Mouse (Mus musculus) neural tube, embryonic 15.5 days (tissue): Measurements from ENCODE around the gene Timm29. TPM values are rescaled to one million over a fixed set of nuclear protein-coding genes. Genes with fewer than 3 reads are reported as not detected.

Experiments
- ATAC-seq: fragments of 200-750 bp; cut with Nextera tagmentation; 2 replicates; pipeline ENCODE4 v1.8.0; 2017; ENCODE audit warnings: mild to moderate bottlenecking, moderate TSS enrichment, moderate library complexity; ENCODE audit not compliant: low FRiP score
- H3K27ac ChIP-seq: fragments of 300-500 bp; sonication (generic); replicated peaks from 2 replicates; pipeline ENCODE4 v1.5.1; 2015; ENCODE audit warnings: mild to moderate bottlenecking, inconsistent platforms
- H3K27me3 ChIP-seq: fragments of 300-500 bp; sonication (generic); replicated peaks from 2 replicates; pipeline ENCODE4 v1.6.1; 2015; ENCODE audit warnings: inconsistent platforms
- H3K36me3 ChIP-seq: fragments of 300-500 bp; sonication (generic); 2 replicates; pipeline ENCODE4 v1.6.1; 2015; ENCODE audit warnings: inconsistent platforms
- H3K4me1 ChIP-seq: fragments of 300-500 bp; sonication (generic); 2 replicates; pipeline ENCODE4 v1.6.1; 2015; ENCODE audit warnings: inconsistent platforms
- H3K4me2 ChIP-seq: fragments of 300-500 bp; sonication (generic); 2 replicates; pipeline ENCODE4 v1.6.1; 2015; ENCODE audit warnings: inconsistent platforms, mild to moderate bottlenecking, moderate library complexity
- H3K4me3 ChIP-seq: fragments of 300-500 bp; sonication (generic); replicated peaks from 2 replicates; pipeline ENCODE4 v1.5.1; 2015; ENCODE audit warnings: mild to moderate bottlenecking, inconsistent platforms
- H3K9ac ChIP-seq: fragments of 300-500 bp; sonication (generic); replicated peaks from 2 replicates; pipeline ENCODE4 v1.6.1; 2015; ENCODE audit warnings: mild to moderate bottlenecking, inconsistent platforms
- H3K9me3 ChIP-seq: fragments of 300-500 bp; sonication (generic); replicated peaks from 2 replicates; pipeline ENCODE4 v1.6.1; 2016; ENCODE audit warnings: inconsistent platforms
- WGBS: fragments of 180-500 bp; shearing (Covaris S2); methylation state at CpG from one replicate; pipeline ENCODE4 v1.1.7; 2015; ENCODE audit warnings: mixed read lengths; 5-methylcytosine and 5-hydroxymethylcytosine counted together
- polyA plus RNA-seq: library from polyadenylated mRNA; unstranded; fragments of >200 nt; fragmentation: Nextera tagmentation; extraction: Ambion mirVana; gene quantifications from 2 replicates; pipeline ENCODE4 v1.2.1, GENCODE M21; 2015

Gene Timm29
- polyA plus RNA-seq, 1 experiment from 2014 or later = 54.4 TPM

- H3K27ac ChIP-seq = no peak overlapping the region
- no peaks in the 10 kb centered on the region for H3K9me3 ChIP-seq
- ATAC-seq = no peak
- no peak overlapping the region for H3K4me3 ChIP-seq
- no peaks in the 10 kb centered on the region for H3K27me3 ChIP-seq
- H3K4me2 ChIP-seq = no peak overlapping the region
- WGBS = 86% methylated on average over 4 of the region's 4 CpGs
- H3K4me1 ChIP-seq = peaks cover 10% of the 10 kb centered on the region
- H3K36me3 ChIP-seq = peaks cover 11% of the 10 kb centered on the region
- no peak overlapping the region for H3K9ac ChIP-seq
Observed at GRCm38 (mm10) chr9:21558366-21558765, 34.2 kb upstream of the Timm29 start.

- no peak overlapping the region for H3K4me2 ChIP-seq
- H3K9me3 ChIP-seq = no peaks in the 10 kb centered on the region
- no peak overlapping the region for H3K27ac ChIP-seq
- no peak overlapping the region for H3K9ac ChIP-seq
- H3K4me3 ChIP-seq = no peak overlapping the region
- ATAC-seq = no peak
- peaks cover 11% of the 10 kb centered on the region for H3K36me3 ChIP-seq
- 98% methylated on average over 3 of the region's 3 CpGs for WGBS
- H3K4me1 ChIP-seq = peaks cover 11% of the 10 kb centered on the region
- no peaks in the 10 kb centered on the region for H3K27me3 ChIP-seq
Observed at GRCm38 (mm10) chr9:21559151-21559550, 33.4 kb upstream of the Timm29 start.

- no peak for ATAC-seq
- Histone ChIP-seq H3K9ac (no peak overlapping the region), H3K4me3 (no peak overlapping the region), H3K27ac (no peak overlapping the region), H3K4me1 (0 out of 2 replicates have a peak, but pooled peaks cover 2% of the 10 kb centered on the region), H3K9me3 (no peaks in the 10 kb centered on the region), H3K4me2 (no peak overlapping the region), H3K36me3 (peaks cover 9% of the 10 kb centered on the region), H3K27me3 (no peaks in the 10 kb centered on the region)
- 80% methylated on average over 1 of the region's 1 CpGs for WGBS
Observed at GRCm38 (mm10) chr9:21564420-21564819, 28.1 kb upstream of the Timm29 start.

GRCm38 (mm10) chr9:21565004-21565586 is 27.4 kb upstream of the Timm29 start:
- 0 out of 2 replicates have a peak, but pooled peaks cover 2% of the 10 kb centered on the region for H3K4me1 ChIP-seq

GRCm38 (mm10) chr9:21566538-21566937 is 26.0 kb upstream of the Timm29 start:
- Histone ChIP-seq H3K27ac (no peak overlapping the region), H3K9me3 (no peaks in the 10 kb centered on the region), H3K4me2 (no peak overlapping the region), H3K27me3 (no peaks in the 10 kb centered on the region), H3K4me1 (0 out of 2 replicates have a peak, but pooled peaks cover 2% of the 10 kb centered on the region), H3K36me3 (peaks cover 26% of the 10 kb centered on the region), H3K9ac (no peak overlapping the region), H3K4me3 (no peak overlapping the region)
- 88% methylated on average over 1 of the region's 1 CpGs for WGBS
- ATAC-seq = no peak

More at GRCm38 (mm10) chr9:21565004-21565586, 27.4 kb upstream of the Timm29 start:
- Histone ChIP-seq H3K9ac (no peak overlapping the region), H3K36me3 (peaks cover 16% of the 10 kb centered on the region), H3K4me3 (no peak overlapping the region), H3K27me3 (no peaks in the 10 kb centered on the region), H3K9me3 (no peaks in the 10 kb centered on the region), H3K4me2 (no peak overlapping the region), H3K27ac (no peak overlapping the region)
- ATAC-seq = no peak
- WGBS = 91% methylated on average over 4 of the region's 4 CpGs

- no peak overlapping the region for H3K27ac ChIP-seq
- 0 out of 2 replicates have a peak, but pooled peaks cover 2% of the 10 kb centered on the region for H3K4me1 ChIP-seq
- WGBS = 95% methylated on average over 2 of the region's 2 CpGs
- no peaks in the 10 kb centered on the region for H3K27me3 ChIP-seq
- no peak overlapping the region for H3K4me3 ChIP-seq
- H3K9ac ChIP-seq = no peak overlapping the region
- H3K4me2 ChIP-seq = no peak overlapping the region
- peaks cover 31% of the 10 kb centered on the region for H3K36me3 ChIP-seq
- ATAC-seq = no peak
- no peaks in the 10 kb centered on the region for H3K9me3 ChIP-seq
Observed at GRCm38 (mm10) chr9:21567051-21567450, 25.5 kb upstream of the Timm29 start.

GRCm38 (mm10) chr9:21568657-21569255 is 23.8 kb upstream of the Timm29 start:
- Histone ChIP-seq H3K9ac (no peak overlapping the region), H3K9me3 (no peaks in the 10 kb centered on the region), H3K4me3 (no peak overlapping the region), H3K36me3 (peaks cover 45% of the 10 kb centered on the region), H3K4me1 (no peaks in the 10 kb centered on the region), H3K4me2 (no peak overlapping the region), H3K27me3 (no peaks in the 10 kb centered on the region), H3K27ac (no peak overlapping the region)
- no peak for ATAC-seq
- 84% methylated on average over 8 of the region's 8 CpGs for WGBS

GRCm38 (mm10) chr9:21574012-21574801 is 18.3 kb upstream of the Timm29 start:
- H3K9ac ChIP-seq = no peak overlapping the region
- 94% methylated on average over 8 of the region's 8 CpGs for WGBS
- peaks cover 91% of the 10 kb centered on the region for H3K36me3 ChIP-seq
- H3K27me3 ChIP-seq = no peaks in the 10 kb centered on the region
- H3K9me3 ChIP-seq = no peaks in the 10 kb centered on the region
- ATAC-seq = no peak
- no peak overlapping the region for H3K4me2 ChIP-seq
- H3K4me3 ChIP-seq = no peak overlapping the region
- H3K4me1 ChIP-seq = no peaks in the 10 kb centered on the region
- no peak overlapping the region for H3K27ac ChIP-seq

GRCm38 (mm10) chr9:21575253-21575652 is 17.3 kb upstream of the Timm29 start:
- Histone ChIP-seq H3K4me1 (no peaks in the 10 kb centered on the region), H3K9ac (no peak overlapping the region), H3K4me2 (no peak overlapping the region), H3K27me3 (no peaks in the 10 kb centered on the region), H3K9me3 (no peaks in the 10 kb centered on the region), H3K36me3 (peaks cover 92% of the 10 kb centered on the region), H3K4me3 (no peak overlapping the region), H3K27ac (no peak overlapping the region)
- no peak for ATAC-seq
- WGBS = 93% methylated on average over 10 of the region's 10 CpGs

- no peak overlapping the region for H3K4me2 ChIP-seq
- no peaks in the 10 kb centered on the region for H3K4me1 ChIP-seq
- H3K9me3 ChIP-seq = no peaks in the 10 kb centered on the region
- no peak overlapping the region for H3K27ac ChIP-seq
- no peaks in the 10 kb centered on the region for H3K27me3 ChIP-seq
- no peak for ATAC-seq
- H3K9ac ChIP-seq = no peak overlapping the region
- peaks cover 92% of the 10 kb centered on the region for H3K36me3 ChIP-seq
- WGBS = 86% methylated on average over 1 of the region's 1 CpGs
- H3K4me3 ChIP-seq = no peak overlapping the region
Observed at GRCm38 (mm10) chr9:21576286-21576685, 16.2 kb upstream of the Timm29 start.

GRCm38 (mm10) chr9:21578226-21578625 is 14.3 kb upstream of the Timm29 start:
- 62% methylated on average over 3 of the region's 3 CpGs for WGBS
- no peak overlapping the region for H3K27ac ChIP-seq
- H3K9ac ChIP-seq = no peak overlapping the region
- peaks cover 92% of the 10 kb centered on the region for H3K36me3 ChIP-seq
- H3K27me3 ChIP-seq = no peaks in the 10 kb centered on the region
- no peak overlapping the region for H3K4me2 ChIP-seq
- no peak overlapping the region for H3K4me3 ChIP-seq
- ATAC-seq = no peak
- H3K4me1 ChIP-seq = no peaks in the 10 kb centered on the region
- no peaks in the 10 kb centered on the region for H3K9me3 ChIP-seq

GRCm38 (mm10) chr9:21585401-21585800 is 7.1 kb upstream of the Timm29 start:
- Histone ChIP-seq H3K27ac (no peak overlapping the region), H3K4me3 (no peak overlapping the region), H3K36me3 (peaks cover 96% of the 10 kb centered on the region), H3K9me3 (no peaks in the 10 kb centered on the region), H3K4me1 (no peaks in the 10 kb centered on the region), H3K27me3 (no peaks in the 10 kb centered on the region), H3K4me2 (no peak overlapping the region), H3K9ac (no peak overlapping the region)
- WGBS = 96% methylated on average over 1 of the region's 1 CpGs
- no peak for ATAC-seq
